Mouse (Mus musculus): ENCODE data around the gene AC134908.4. TPM values are rescaled to one million over a fixed set of nuclear protein-coding genes. Genes with fewer than 3 reads are reported as not detected.

Gene AC134908.4
- polyA plus RNA-seq (2012; rRNA removed; ENCODE audit: low replicate concordance) = 0.88 TPM in 1 of 2 replicates, not detected in the other

DNA sequence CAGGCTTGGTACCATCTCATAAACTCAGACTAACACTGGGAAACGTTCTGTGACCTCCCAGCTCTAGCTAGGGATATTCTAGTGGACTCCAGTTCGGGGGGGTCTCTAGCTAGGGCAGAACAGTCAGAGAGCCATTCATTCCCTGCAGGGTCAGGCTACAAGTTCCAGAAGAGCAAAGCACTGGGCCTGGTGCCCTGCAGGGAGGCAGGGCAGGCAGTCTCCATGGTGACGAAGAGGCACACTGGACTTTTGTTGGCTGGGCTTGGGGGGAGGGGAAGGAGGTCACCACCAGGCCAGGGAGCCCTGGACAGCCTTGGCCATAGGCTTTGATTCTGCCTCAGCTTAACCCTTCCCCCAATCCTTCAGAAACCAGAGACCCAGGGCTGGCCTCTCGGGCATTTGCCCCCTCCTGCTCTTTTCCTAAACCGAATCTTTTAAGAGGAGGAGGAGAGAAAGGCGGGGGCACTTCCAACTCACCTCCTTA lies at the start of gene AC134908.4:
AC134908.4 (minus strand) TSS at position 51 of the 484 bp plus-strand sequence.

GRCm38 (mm10) chr17:25844396-25844901 lies 49.0 kb upstream of the AC134908.4 start, which contains the start of gene Rhot2:
Rhot2 (minus strand) TSS chr17:25844851.

DNA sequence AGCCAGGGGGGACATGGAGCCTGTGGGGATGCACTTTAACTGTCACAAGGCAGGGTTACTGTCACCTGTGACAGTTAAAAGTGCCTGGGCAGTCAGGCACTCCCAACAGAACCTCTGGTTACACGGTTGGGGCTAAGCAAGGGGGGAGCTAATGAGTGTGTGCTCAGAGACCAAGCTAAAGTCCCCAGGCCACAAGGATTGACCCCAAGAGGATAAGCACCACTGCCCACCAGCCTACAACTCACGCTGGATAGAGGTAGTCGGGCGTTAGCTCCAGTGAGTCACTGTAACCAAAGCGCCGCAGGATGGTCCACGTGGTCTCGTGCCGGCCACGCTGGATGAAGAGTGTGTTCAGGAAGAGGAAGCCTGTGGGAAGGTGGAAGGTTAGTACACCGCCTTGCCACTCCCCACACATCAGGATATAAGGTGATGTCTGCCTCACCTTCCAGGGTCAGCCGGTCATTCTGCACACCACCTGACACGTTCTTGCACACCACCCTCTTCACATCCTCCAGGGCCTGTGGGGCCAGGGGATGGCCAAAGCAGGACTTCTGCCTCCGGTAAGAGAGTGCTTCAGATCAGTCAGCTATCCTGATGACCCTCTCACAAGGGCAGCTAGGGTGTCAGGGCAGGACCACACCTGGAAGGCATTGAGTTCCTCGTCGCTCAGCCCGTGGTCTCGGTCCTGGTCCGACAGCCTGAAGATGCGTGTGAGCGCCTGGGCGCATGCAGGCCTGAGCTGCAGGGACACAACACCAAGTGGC lies 45.8 kb upstream of the AC134908.4 start, which contains the start of gene Gm20683:
Gm20683 (minus strand) TSS at position 647 of the 764 bp plus-strand sequence.

DNA sequence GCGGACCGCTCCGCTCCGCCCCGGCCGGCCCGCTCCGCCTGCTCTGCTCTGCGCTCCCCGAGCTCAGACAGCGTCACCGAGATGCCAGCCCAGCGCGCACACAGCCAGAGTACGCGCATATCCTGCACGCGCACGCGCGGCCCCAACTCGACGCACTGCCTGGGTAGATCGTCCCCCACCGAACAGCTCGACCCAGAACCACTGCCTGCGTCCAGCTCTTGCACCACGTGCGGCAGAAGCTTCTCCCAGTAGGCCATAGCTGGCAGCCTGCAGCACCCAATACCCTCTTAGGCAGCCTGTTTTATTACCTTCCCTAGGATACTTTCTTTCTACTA lies 41.6 kb upstream of the AC134908.4 start, which contains the start of gene Rhbdl1:
Rhbdl1 (minus strand) TSS at position 220 of the 335 bp plus-strand sequence.

DNA sequence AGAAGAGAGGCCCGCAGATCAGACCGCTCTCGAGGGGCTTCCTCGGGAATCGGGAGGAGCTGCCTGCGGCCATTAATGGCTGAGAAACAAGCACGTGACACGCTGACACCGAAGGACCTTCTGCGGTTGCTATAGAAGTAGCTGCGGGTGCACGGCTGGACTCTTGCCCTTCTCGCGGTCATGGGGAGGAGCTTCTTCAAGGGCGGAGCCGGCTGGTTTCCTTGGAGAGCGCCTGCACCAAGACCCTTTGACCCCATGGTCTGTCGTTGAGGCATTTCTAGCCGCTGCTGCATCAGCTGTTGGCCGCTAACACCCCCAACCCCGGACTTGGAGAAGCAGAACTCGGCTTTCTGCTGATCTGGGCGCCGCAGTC lies 37.8 kb upstream of the AC134908.4 start, which contains the start of gene Stub1:
Stub1 (minus strand) TSS at position 114 of the 373 bp plus-strand sequence.

GRCm38 (mm10) chr17:25828712-25829557 lies 33.5 kb upstream of the AC134908.4 start, which contains the start of gene Jmjd8:
Jmjd8 (plus strand) TSS chr17:25828867.

DNA sequence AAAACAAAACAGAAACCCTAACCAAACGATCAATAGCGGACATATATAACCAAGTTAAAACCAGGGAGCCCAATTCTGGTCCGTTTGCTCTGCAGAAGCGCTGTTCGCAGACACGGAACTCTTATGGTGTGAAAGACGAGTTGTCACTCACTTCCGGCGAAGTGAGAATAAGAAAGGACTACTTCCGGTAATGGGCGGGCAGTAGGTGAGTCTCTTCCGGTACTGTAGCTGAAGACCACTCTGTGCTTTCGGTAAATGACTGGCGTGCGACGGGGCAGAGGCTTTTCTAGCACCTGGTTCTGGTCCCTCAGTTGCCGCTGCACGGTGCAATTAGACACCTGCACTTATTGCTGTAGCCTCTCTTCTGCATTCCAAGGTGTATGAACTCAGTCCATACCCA lies 28.0 kb upstream of the AC134908.4 start, which contains the start of gene Wdr24:
Wdr24 (plus strand) TSS at position 176 of the 400 bp plus-strand sequence.

GRCm38 (mm10) chr17:25808789-25809605 lies 13.5 kb upstream of the AC134908.4 start, which contains the start of gene Fbxl16:
Fbxl16 (plus strand) TSS chr17:25809085.

GRCm38 (mm10) chr17:25796951-25797369 lies 1.5 kb upstream of the AC134908.4 start, which contains the start of gene Metrn:
Metrn (minus strand) TSS chr17:25797136.

GRCm38 (mm10) chr17:25792615-25793014 lies 2.8 kb downstream of the AC134908.4 start, which contains the start of gene Fam173a:
Fam173a (minus strand) TSS chr17:25792901.

DNA sequence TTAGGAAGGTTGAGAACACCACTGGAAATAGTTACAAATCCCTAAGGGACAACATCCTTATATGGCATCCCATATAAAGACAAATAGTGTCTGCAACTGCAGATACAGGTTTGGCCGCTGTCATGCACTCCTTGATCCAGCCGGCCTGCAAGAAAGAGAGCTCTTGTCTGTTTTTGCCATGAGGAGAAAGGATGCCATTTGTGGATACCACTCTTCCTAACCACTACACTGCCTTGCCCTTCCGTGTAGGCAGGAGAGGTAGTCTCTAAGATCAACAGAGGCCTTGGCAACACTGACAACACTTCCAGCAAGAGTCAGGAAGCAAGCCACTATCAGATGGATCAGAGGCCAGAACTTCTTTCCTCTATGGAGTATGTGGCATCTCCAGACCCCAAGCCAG lies 9.2 kb downstream of the AC134908.4 start, which contains the start of gene Ccdc78:
Ccdc78 (plus strand) TSS at position 301 of the 400 bp plus-strand sequence.

GRCm38 (mm10) chr17:25785281-25785745 lies 10.1 kb downstream of the AC134908.4 start, which contains the start of gene Haghl:
Haghl (minus strand) TSS chr17:25785673.

DNA sequence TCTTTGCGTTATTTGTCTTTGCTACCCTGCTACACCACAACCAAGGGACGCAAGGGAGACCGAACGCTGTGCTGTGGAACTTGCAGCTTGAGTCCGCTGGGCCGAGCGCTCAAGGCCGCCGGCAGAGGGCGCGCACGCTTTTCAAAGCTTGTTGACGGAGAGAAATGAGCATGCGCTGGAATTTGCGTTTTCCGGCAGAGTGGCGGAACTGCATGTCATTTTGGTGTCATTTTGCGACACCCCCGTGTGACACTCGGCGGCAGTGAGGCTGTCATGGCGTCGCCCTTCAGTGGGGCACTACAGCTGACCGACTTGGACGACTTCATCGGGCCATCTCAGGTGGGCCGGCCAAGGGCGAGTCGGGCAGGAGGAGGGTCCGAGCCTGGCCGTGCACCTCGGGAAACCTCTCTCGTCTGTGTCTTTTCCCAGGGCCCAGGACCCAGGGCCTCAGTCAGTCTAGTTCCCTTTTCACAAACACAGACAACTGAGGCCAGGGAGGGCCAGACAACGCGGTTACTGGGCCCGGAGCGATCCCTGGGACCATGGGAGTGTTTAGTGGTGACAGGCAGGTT lies 21.8 kb downstream of the AC134908.4 start, which contains the start of gene Narfl:
Narfl (plus strand) TSS at position 228 of the 572 bp plus-strand sequence.

GRCm38 (mm10) chr17:25754241-25754640 lies 41.2 kb downstream of the AC134908.4 start, which contains the start of gene Msln:
Msln (minus strand) TSS chr17:25754378.

Other genes with a start within 250 kb of the AC134908.4 start
- gene Sox8, start 225.0 kb downstream of the AC134908.4 start, polyA plus RNA-seq (2012; rRNA removed; ENCODE audit: low replicate concordance) = 2.3 and 3.2 TPM in 2 replicates
- 25.5 and 38.9 TPM in 2 replicates for gene Lmf1, start 216.6 kb downstream of the AC134908.4 start, polyA plus RNA-seq (2012; rRNA removed; ENCODE audit: low replicate concordance)
- not detected in 2 replicates for gene Gng13, start 78.5 kb downstream of the AC134908.4 start, polyA plus RNA-seq (2012; rRNA removed; ENCODE audit: low replicate concordance)
- gene Chtf18, start 68.2 kb downstream of the AC134908.4 start, polyA plus RNA-seq (2012; rRNA removed; ENCODE audit: low replicate concordance) = 4.7 and 6.1 TPM in 2 replicates
- 41.7 and 54.2 TPM in 2 replicates for gene Rpusd1, start 68.0 kb downstream of the AC134908.4 start, polyA plus RNA-seq (2012; rRNA removed; ENCODE audit: low replicate concordance)
- 0.14 and 0.17 TPM in 2 replicates for gene Mslnl, start 59.6 kb downstream of the AC134908.4 start, polyA plus RNA-seq (2012; rRNA removed; ENCODE audit: low replicate concordance)
- 0.10 and 0.33 TPM in 2 replicates for gene Msln, start 41.3 kb downstream of the AC134908.4 start, polyA plus RNA-seq (2012; rRNA removed; ENCODE audit: low replicate concordance)
- gene Narfl, start 21.9 kb downstream of the AC134908.4 start, polyA plus RNA-seq (2012; rRNA removed; ENCODE audit: low replicate concordance) = 20.4 and 28.7 TPM in 2 replicates
- 36.0 and 41.6 TPM in 2 replicates for gene Haghl, start 10.0 kb downstream of the AC134908.4 start, polyA plus RNA-seq (2012; rRNA removed; ENCODE audit: low replicate concordance)
- not detected in 2 replicates for gene Ccdc78, start 9.1 kb downstream of the AC134908.4 start, polyA plus RNA-seq (2012; rRNA removed; ENCODE audit: low replicate concordance)
- 114 and 133 TPM in 2 replicates for gene Fam173a, start 2.8 kb downstream of the AC134908.4 start, polyA plus RNA-seq (2012; rRNA removed; ENCODE audit: low replicate concordance)
- 35.1 and 74.2 TPM in 2 replicates for gene Metrn, start 1.5 kb upstream of the AC134908.4 start, polyA plus RNA-seq (2012; rRNA removed; ENCODE audit: low replicate concordance)
- 0.97 and 1.1 TPM in 2 replicates for gene Fbxl16, start 13.4 kb upstream of the AC134908.4 start, polyA plus RNA-seq (2012; rRNA removed; ENCODE audit: low replicate concordance)
- gene Wdr24, start 28.0 kb upstream of the AC134908.4 start, polyA plus RNA-seq (2012; rRNA removed; ENCODE audit: low replicate concordance) = 41.0 and 41.4 TPM in 2 replicates
- gene Jmjd8, start 33.2 kb upstream of the AC134908.4 start, polyA plus RNA-seq (2012; rRNA removed; ENCODE audit: low replicate concordance) = 56.2 and 97.4 TPM in 2 replicates
- 122 and 125 TPM in 2 replicates for gene Stub1, start 37.7 kb upstream of the AC134908.4 start, polyA plus RNA-seq (2012; rRNA removed; ENCODE audit: low replicate concordance)
- 44.8 and 79.9 TPM in 2 replicates for gene Rhbdl1, start 41.6 kb upstream of the AC134908.4 start, polyA plus RNA-seq (2012; rRNA removed; ENCODE audit: low replicate concordance)
- gene Gm20683, start 46.1 kb upstream of the AC134908.4 start, polyA plus RNA-seq (2012; rRNA removed; ENCODE audit: low replicate concordance) = 63.0 and 78.8 TPM in 2 replicates
- 85.6 and 87.3 TPM in 2 replicates for gene Rhot2, start 49.2 kb upstream of the AC134908.4 start, polyA plus RNA-seq (2012; rRNA removed; ENCODE audit: low replicate concordance)
- gene Wdr90, start 65.8 kb upstream of the AC134908.4 start, polyA plus RNA-seq (2012; rRNA removed; ENCODE audit: low replicate concordance) = 34.5 and 41.1 TPM in 2 replicates
- gene Mcrip2, start 73.1 kb upstream of the AC134908.4 start, polyA plus RNA-seq (2012; rRNA removed; ENCODE audit: low replicate concordance) = 102 and 244 TPM in 2 replicates
- gene Mettl26, start 79.4 kb upstream of the AC134908.4 start, polyA plus RNA-seq (2012; rRNA removed; ENCODE audit: low replicate concordance) = 71.6 and 142 TPM in 2 replicates
- 0.98 and 1.3 TPM in 2 replicates for gene Wfikkn1, start 85.2 kb upstream of the AC134908.4 start, polyA plus RNA-seq (2012; rRNA removed; ENCODE audit: low replicate concordance)
- 36.1 and 46.6 TPM in 2 replicates for gene Rab40c, start 124.1 kb upstream of the AC134908.4 start, polyA plus RNA-seq (2012; rRNA removed; ENCODE audit: low replicate concordance)
- 132 and 209 TPM in 2 replicates for gene Pigq, start 149.3 kb upstream of the AC134908.4 start, polyA plus RNA-seq (2012; rRNA removed; ENCODE audit: low replicate concordance)
- not detected in 2 replicates for gene Nhlrc4, start 149.3 kb upstream of the AC134908.4 start, polyA plus RNA-seq (2012; rRNA removed; ENCODE audit: low replicate concordance)
- 0.05 TPM in 1 of 2 replicates, not detected in the other for gene A930017K11Rik, start 156.9 kb upstream of the AC134908.4 start, polyA plus RNA-seq (2012; rRNA removed; ENCODE audit: low replicate concordance)
- 36.5 and 53.9 TPM in 2 replicates for gene Capn15, start 190.1 kb upstream of the AC134908.4 start, polyA plus RNA-seq (2012; rRNA removed; ENCODE audit: low replicate concordance)